Comparison of ENCODE assay signal across 7 mouse cellular contexts in the genomic region with DNA sequence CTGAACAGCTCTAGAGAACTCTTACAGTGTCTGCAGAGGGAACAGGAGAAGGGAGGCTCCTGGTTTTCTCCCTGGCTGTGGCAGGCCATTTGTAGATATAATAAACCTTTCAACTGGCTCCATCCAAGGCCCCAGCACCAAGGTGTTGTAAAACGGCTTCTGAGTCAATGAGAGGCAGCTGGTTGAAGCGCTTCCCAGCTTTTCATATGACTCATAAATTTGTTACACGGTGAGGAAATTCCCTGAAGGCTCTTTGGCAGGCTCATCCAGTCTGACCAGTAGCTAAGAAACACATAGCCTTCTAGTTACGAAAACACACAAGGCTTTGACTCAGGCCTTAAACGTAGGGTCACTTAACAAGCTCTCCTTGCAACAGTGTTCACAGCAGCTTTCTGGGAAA.
A peak's percentile ranks its signal among the peaks of the same experiment; 100 is the strongest.
DNase-seq lines count a peak whose midpoint lies in the region; ATAC-seq lines count a peak whose summit lies in the region.

No protein-coding gene starts in this region.

- 0 out of 2 replicates have a peak overlapping the region, but pooled peaks have one; percentile 7 for H3K27ac ChIP-seq in kidney, embryonic 15.5 days

- H3K4me3 ChIP-seq in kidney, embryonic 15.5 days (replicated peaks): no peak overlapping the region

- no peaks in the 10 kb centered on the region for H3K36me3 ChIP-seq in kidney, embryonic 15.5 days

- peak; percentile 39 to 45 for DNase-seq in right cerebral cortex, adult 2 months (ENCODE audit: low spot score in 2 of 2)
- no peak for DNase-seq in right cerebral cortex, postnatal 14 days
- peak; percentile 36 to 47 for DNase-seq in gastrocnemius, adult 8-10 months (ENCODE audit: low spot score in 2 of 2)
- DNase-seq in urinary bladder, postnatal 36 days (ENCODE audit: low spot score in 2 of 2): peak; percentile 61 to 73
- no peak for DNase-seq in T-cell, adult 2 months (ENCODE audit: low spot score)
- no peak for DNase-seq in c-Kit-positive CD71-positive TER-119-positive erythroid progenitor cells, embryonic 14.5 days (ENCODE audit: low spot score)

- no peaks in the 10 kb centered on the region for H3K9me3 ChIP-seq in kidney, embryonic 15.5 days (replicated peaks)

- no peak overlapping the region for H3K4me2 ChIP-seq in kidney, embryonic 15.5 days

- ATAC-seq in kidney, embryonic 15.5 days (replicated peaks; ENCODE audit: low FRiP score): no peak

- H3K27me3 ChIP-seq in kidney, embryonic 15.5 days: peaks cover 33% of the 10 kb centered on the region

- peaks cover 37% of the 10 kb centered on the region for H3K4me1 ChIP-seq in kidney, embryonic 15.5 days

- WGBS in kidney, embryonic 15.5 days: 18% methylated on average over 5 of the region's 5 CpGs

- no peak overlapping the region for H3K9ac ChIP-seq in kidney, embryonic 15.5 days

Comparison
In these comparisons a context has a peak if more than half of its experiments do, and no peak if none do; other contexts are left out.
1. DNase-seq: peak in right cerebral cortex, adult 2 months (2 of 2), gastrocnemius, adult 8-10 months (2 of 2) and urinary bladder, postnatal 36 days (2 of 2); none in right cerebral cortex, postnatal 14 days (single experiment), T-cell, adult 2 months (single experiment) and c-Kit-positive CD71-positive TER-119-positive erythroid progenitor cells, embryonic 14.5 days (single experiment).